Mouse (Mus musculus) heart, embryonic 16.5 days (tissue): ENCODE data around the gene Nudt21. TPM values are rescaled to one million over a fixed set of nuclear protein-coding genes. Genes with fewer than 3 reads are reported as not detected.

ENCODE experiments used
- ATAC-seq: fragments of 200-750 bp; cut with Nextera tagmentation; replicated peaks from 2 replicates; pipeline ENCODE4 v1.8.0; 2017; ENCODE audit warnings: moderate number of reproducible peaks; ENCODE audit not compliant: insufficient read depth, low FRiP score; ENCODE audit errors: extremely low read depth
- H3K27ac ChIP-seq: fragments of 300-500 bp; sonication (generic); 2 replicates; pipeline ENCODE4 v1.5.1; 2014; ENCODE audit warnings: mild to moderate bottlenecking, low read length, control low read depth, moderate library complexity
- H3K27me3 ChIP-seq: fragments of 300-500 bp; sonication (generic); 2 replicates; pipeline ENCODE4 v1.6.1; 2014; ENCODE audit warnings: low read length, mixed read lengths; ENCODE audit not compliant: control insufficient read depth, insufficient read depth
- H3K36me3 ChIP-seq: fragments of 300-500 bp; sonication (generic); 2 replicates; pipeline ENCODE4 v1.6.1; 2014; ENCODE audit not compliant: control insufficient read depth, insufficient read depth
- H3K4me1 ChIP-seq: fragments of 300-500 bp; sonication (generic); 2 replicates; pipeline ENCODE4 v1.6.1; 2014; ENCODE audit warnings: low read length, mixed read lengths; ENCODE audit not compliant: control insufficient read depth, insufficient read depth
- H3K4me2 ChIP-seq: fragments of 300-500 bp; sonication (generic); 2 replicates; pipeline ENCODE4 v1.6.1; 2014; ENCODE audit warnings: low read depth, mild to moderate bottlenecking, control low read depth, low read length
- H3K4me3 ChIP-seq: fragments of 300-500 bp; sonication (generic); 2 replicates; pipeline ENCODE4 v1.5.1; 2014; ENCODE audit warnings: mild to moderate bottlenecking, control low read depth, low read length
- H3K9ac ChIP-seq: fragments of 300-500 bp; sonication (generic); 2 replicates; pipeline ENCODE4 v1.6.1; 2014; ENCODE audit warnings: low read length, control low read depth
- H3K9me3 ChIP-seq: fragments of 300-500 bp; sonication (generic); replicated peaks from 2 replicates; pipeline ENCODE4 v1.6.1; 2016; ENCODE audit warnings: low read length; ENCODE audit not compliant: control insufficient read depth
- WGBS: fragments of 180-500 bp; shearing (Covaris S2); extraction: QIAGEN DNeasy Blood & Tissue Kit; methylation state at CpG from one replicate; pipeline ENCODE4 v1.1.7; 2014; 5-methylcytosine and 5-hydroxymethylcytosine counted together
- polyA plus RNA-seq: library from polyadenylated mRNA; unstranded; fragments of >200 nt; fragmentation: Nextera tagmentation; extraction: Ambion mirVana; gene quantifications from 2 replicates; pipeline ENCODE4 v1.2.1, GENCODE M21; 2015

The Nudt21 gene
- polyA plus RNA-seq, 1 experiment from 2014 or later: 76.9 TPM

DNA sequence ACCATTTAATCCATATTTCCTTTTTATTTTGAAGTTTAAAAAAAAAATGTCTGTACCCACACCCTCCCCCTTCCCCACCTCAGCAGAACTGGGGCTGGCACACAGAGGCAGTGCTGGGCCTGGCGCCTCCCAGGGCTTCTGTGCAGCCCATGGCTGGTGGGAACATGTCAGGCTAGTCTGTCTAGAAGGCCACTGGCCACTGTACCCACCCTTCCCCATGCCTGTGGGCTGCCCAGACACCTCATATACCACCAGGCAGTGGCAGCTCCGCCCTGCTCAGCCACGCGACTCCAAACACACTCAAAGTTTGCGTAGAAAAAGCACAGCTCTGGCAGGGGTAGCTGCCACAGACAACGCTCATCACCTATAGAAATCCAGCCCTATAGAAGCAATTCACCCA is 68.5 kb downstream of the Nudt21 start:
- Histone ChIP-seq H3K27me3 (no peaks in the 10 kb centered on the region), H3K9ac (no peak overlapping the region), H3K9me3 (no peaks in the 10 kb centered on the region), H3K4me2 (no peak overlapping the region), H3K4me1 (no peaks in the 10 kb centered on the region), H3K4me3 (no peak overlapping the region), H3K36me3 (peaks cover 16% of the 10 kb centered on the region), H3K27ac (no peak overlapping the region)
- no peak for ATAC-seq
- WGBS: 76% methylated on average over 6 of the region's 6 CpGs

Other genes starting within 250 kb of the Nudt21 start
- 10.1 and 10.8 TPM in 2 replicates for gene Gnao1, start 227.1 kb downstream of the Nudt21 start, polyA plus RNA-seq
- 43.3 and 45.5 TPM in 2 replicates for gene Amfr, start 24.2 kb downstream of the Nudt21 start, polyA plus RNA-seq
- 11.1 and 12.2 TPM in 2 replicates for gene Ogfod1, start 167 bp upstream of the Nudt21 start, polyA plus RNA-seq
- 9.8 and 12.4 TPM in 2 replicates for gene Bbs2, start 61.9 kb upstream of the Nudt21 start, polyA plus RNA-seq
- gene Mt4, start 100.2 kb upstream of the Nudt21 start, polyA plus RNA-seq: not detected in 2 replicates
- 57.4 and 68.9 TPM in 2 replicates for gene Mt3, start 115.6 kb upstream of the Nudt21 start, polyA plus RNA-seq
- gene Mt2, start 135.6 kb upstream of the Nudt21 start, polyA plus RNA-seq: 58.8 and 59.5 TPM in 2 replicates
- 662 and 667 TPM in 2 replicates for gene Mt1, start 142.1 kb upstream of the Nudt21 start, polyA plus RNA-seq
- gene Nup93, start 177.5 kb upstream of the Nudt21 start, polyA plus RNA-seq: 58.9 and 60.3 TPM in 2 replicates